Mouse (Mus musculus): ENCODE measurements around the gene Utp11. TPM values are rescaled to one million over a fixed set of nuclear protein-coding genes. Genes with fewer than 3 reads are reported as not detected.

The Utp11 gene
- polyA plus RNA-seq, 1 experiment: 51.1 TPM

- H3K27ac ChIP-seq (ENCODE audit: insufficient read depth, low read length): no peak overlapping the region
- TF ChIP-seq CTCF (IDR thresholded peaks at IDR 0.05; ENCODE audit: borderline replicate concordance, insufficient read depth, low read length) (no peak), POLR2A (IDR thresholded peaks at IDR 0.05; ENCODE audit: low read depth, low read length) (no peak)
- H3K4me1 ChIP-seq (ENCODE audit: control insufficient read depth, insufficient read depth, low read length): peaks cover 5% of the 10 kb centered on the region
Measured at GRCm38 (mm10) chr4:124674334-124675032, 18.9 kb downstream of the Utp11 start.

GRCm38 (mm10) chr4:124672347-124673320, 20.8 kb downstream of the Utp11 start:
- H3K4me3 ChIP-seq (ENCODE audit: insufficient read depth, low read length): no peak overlapping the region
- TF ChIP-seq CTCF (IDR thresholded peaks at IDR 0.05; ENCODE audit: borderline replicate concordance, insufficient read depth, low read length): no peak
- no peak for TF ChIP-seq POLR2A (IDR thresholded peaks at IDR 0.05; ENCODE audit: low read depth, low read length)
- no peak overlapping the region for H3K27ac ChIP-seq (ENCODE audit: insufficient read depth, low read length)
- H3K4me1 ChIP-seq (ENCODE audit: control insufficient read depth, insufficient read depth, low read length): peaks cover 5% of the 10 kb centered on the region

More at GRCm38 (mm10) chr4:124674334-124675032, 18.9 kb downstream of the Utp11 start:
- no peak overlapping the region for H3K4me3 ChIP-seq (ENCODE audit: insufficient read depth, low read length)

DNA sequence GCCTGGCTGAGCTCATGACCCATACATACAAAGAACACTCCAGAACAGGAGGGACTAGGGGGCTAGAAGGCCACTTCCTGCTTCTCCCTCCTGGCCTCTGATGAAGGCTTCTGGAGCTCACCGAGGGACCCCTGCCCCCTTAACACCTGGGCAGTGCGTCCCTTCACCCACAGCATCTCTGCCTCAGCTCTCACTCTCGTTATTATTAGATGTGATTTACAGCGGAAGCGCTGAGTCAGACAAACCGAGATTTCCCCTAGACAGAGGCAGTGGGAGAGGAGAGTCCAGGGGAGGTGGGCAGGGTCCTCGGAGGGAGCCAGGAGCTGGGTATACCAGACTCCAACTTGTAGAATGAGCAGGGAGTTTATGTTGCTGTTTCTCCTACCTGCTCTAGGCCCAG, 21.8 kb downstream of the Utp11 start:
- H3K4me1 ChIP-seq (ENCODE audit: control insufficient read depth, insufficient read depth, low read length): peaks cover 5% of the 10 kb centered on the region
- TF ChIP-seq POLR2A (IDR thresholded peaks at IDR 0.05; ENCODE audit: low read depth, low read length): no peak
- no peak for TF ChIP-seq CTCF (IDR thresholded peaks at IDR 0.05; ENCODE audit: borderline replicate concordance, insufficient read depth, low read length)
- no peak overlapping the region for H3K27ac ChIP-seq (ENCODE audit: insufficient read depth, low read length)
- no peak overlapping the region for H3K4me3 ChIP-seq (ENCODE audit: insufficient read depth, low read length)

DNA sequence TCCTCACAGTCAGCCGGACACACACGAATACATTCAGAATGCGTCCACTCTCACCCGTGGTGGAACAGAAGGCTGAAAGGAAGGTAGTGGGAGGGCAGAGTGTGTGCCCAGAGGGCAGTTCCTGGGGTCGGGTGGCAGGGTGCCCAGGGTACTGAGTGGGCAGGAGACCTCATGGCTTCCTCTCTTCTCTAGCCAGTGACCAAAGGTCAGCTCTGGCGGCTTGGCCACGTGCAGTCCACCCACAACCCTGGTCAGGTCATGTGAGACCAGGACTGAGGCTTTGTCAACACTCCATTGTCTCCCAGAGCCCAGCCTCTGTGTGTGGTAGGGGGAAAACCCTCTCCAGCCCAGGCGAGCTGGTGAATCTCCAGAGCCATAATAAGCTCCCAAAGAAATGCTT, 23.2 kb downstream of the Utp11 start:
- H3K4me3 ChIP-seq (ENCODE audit: insufficient read depth, low read length): no peak overlapping the region
- H3K4me1 ChIP-seq (ENCODE audit: control insufficient read depth, insufficient read depth, low read length): peaks cover 5% of the 10 kb centered on the region
- TF ChIP-seq POLR2A (IDR thresholded peaks at IDR 0.05; ENCODE audit: low read depth, low read length) (no peak), CTCF (IDR thresholded peaks at IDR 0.05; ENCODE audit: borderline replicate concordance, insufficient read depth, low read length) (no peak)
- H3K27ac ChIP-seq (ENCODE audit: insufficient read depth, low read length): no peak overlapping the region

DNA sequence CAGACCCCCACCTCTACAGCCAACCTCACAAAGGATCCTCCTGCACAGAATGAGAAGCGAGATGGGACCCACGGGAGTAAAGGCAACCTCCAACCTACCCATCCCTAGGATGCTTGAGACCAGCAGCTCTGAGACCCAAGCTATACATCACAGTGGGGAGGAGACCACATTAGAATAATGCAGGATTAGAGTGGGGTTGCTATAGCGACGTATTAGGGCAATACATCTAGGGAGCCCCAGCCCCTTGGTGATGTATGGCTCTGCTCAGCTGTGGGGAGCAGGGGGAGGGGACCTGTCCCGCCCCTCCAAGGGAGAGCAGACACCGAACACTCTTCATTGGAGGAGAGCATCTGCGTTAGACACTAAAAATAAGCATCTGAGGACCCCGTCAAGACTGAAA, 25.3 kb downstream of the Utp11 start:
- no peak for TF ChIP-seq POLR2A (IDR thresholded peaks at IDR 0.05; ENCODE audit: low read depth, low read length)
- TF ChIP-seq CTCF (IDR thresholded peaks at IDR 0.05; ENCODE audit: borderline replicate concordance, insufficient read depth, low read length): no peak
- H3K27ac ChIP-seq (ENCODE audit: insufficient read depth, low read length): no peak overlapping the region
- H3K4me3 ChIP-seq (ENCODE audit: insufficient read depth, low read length): no peak overlapping the region
- peaks cover 7% of the 10 kb centered on the region for H3K4me1 ChIP-seq (ENCODE audit: control insufficient read depth, insufficient read depth, low read length)

GRCm38 (mm10) chr4:124667476-124668033, 25.8 kb downstream of the Utp11 start:
- H3K27ac ChIP-seq (ENCODE audit: insufficient read depth, low read length): no peak overlapping the region
- H3K4me1 ChIP-seq (ENCODE audit: control insufficient read depth, insufficient read depth, low read length): peaks cover 7% of the 10 kb centered on the region
- no peak for TF ChIP-seq CTCF (IDR thresholded peaks at IDR 0.05; ENCODE audit: borderline replicate concordance, insufficient read depth, low read length)
- TF ChIP-seq POLR2A (IDR thresholded peaks at IDR 0.05; ENCODE audit: low read depth, low read length): no peak
- H3K4me3 ChIP-seq (ENCODE audit: insufficient read depth, low read length): no peak overlapping the region

GRCm38 (mm10) chr4:124664604-124665003, 28.8 kb downstream of the Utp11 start:
- Histone ChIP-seq H3K27ac (ENCODE audit: insufficient read depth, low read length) (no peak overlapping the region), H3K4me1 (ENCODE audit: control insufficient read depth, insufficient read depth, low read length) (peaks cover 2% of the 10 kb centered on the region; the same call in 1 of the 2 replicates), H3K4me3 (ENCODE audit: insufficient read depth, low read length) (no peak overlapping the region)
- no peak for TF ChIP-seq POLR2A (IDR thresholded peaks at IDR 0.05; ENCODE audit: low read depth, low read length)
- TF ChIP-seq CTCF (IDR thresholded peaks at IDR 0.05; ENCODE audit: borderline replicate concordance, insufficient read depth, low read length): no peak

DNA sequence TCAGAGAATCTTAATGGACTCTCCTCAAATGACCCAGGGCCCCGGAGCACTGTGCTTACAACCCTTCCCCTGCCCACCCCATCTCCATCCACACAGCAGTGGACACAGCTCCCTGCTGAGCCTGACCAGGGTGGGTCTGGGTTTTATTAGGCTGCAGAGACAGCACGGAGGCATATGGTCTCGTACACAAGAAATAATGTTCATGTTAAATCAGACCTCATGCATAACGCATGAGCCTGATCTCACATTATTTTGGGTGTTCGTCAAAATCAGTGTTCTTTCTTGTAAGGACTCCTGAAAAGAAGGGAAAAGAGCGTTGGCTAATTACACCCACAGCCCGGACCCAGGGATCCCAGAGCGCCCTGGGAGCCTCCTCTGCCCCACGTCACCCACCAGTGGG, 29.2 kb downstream of the Utp11 start:
- no peak for TF ChIP-seq POLR2A (IDR thresholded peaks at IDR 0.05; ENCODE audit: low read depth, low read length)
- TF ChIP-seq CTCF (IDR thresholded peaks at IDR 0.05; ENCODE audit: borderline replicate concordance, insufficient read depth, low read length): no peak
- Histone ChIP-seq H3K4me3 (ENCODE audit: insufficient read depth, low read length) (no peak overlapping the region), H3K27ac (ENCODE audit: insufficient read depth, low read length) (no peak overlapping the region), H3K4me1 (ENCODE audit: control insufficient read depth, insufficient read depth, low read length) (peaks cover 2% of the 10 kb centered on the region; the same call in 1 of the 2 replicates)

- Histone ChIP-seq H3K4me1 (ENCODE audit: control insufficient read depth, insufficient read depth, low read length) (peaks cover 2% of the 10 kb centered on the region; the same call in 1 of the 2 replicates), H3K4me3 (ENCODE audit: insufficient read depth, low read length) (no peak overlapping the region), H3K27ac (ENCODE audit: insufficient read depth, low read length) (no peak overlapping the region)
- TF ChIP-seq CTCF (IDR thresholded peaks at IDR 0.05; ENCODE audit: borderline replicate concordance, insufficient read depth, low read length) (no peak), POLR2A (IDR thresholded peaks at IDR 0.05; ENCODE audit: low read depth, low read length) (no peak)
Measured at GRCm38 (mm10) chr4:124663034-124663433, 30.4 kb downstream of the Utp11 start.
